ENCODE assay signal across 22 mouse cellular contexts in genomic region chr4:131366656-131367055, GRCm38 (mm10).
"Had no signal": no experiment of that assay in that cellular context is flagged by ENCODE, and none has a peak within 500 bp of the region (broad histone marks: within the 10 kb centered on the region; RNA-seq: fewer than 3 reads in every experiment).

No protein-coding gene starts in this region.

- H3K36me3 ChIP-seq: heart, embryonic 13.5 days; heart, embryonic 15.5 days; hindbrain, embryonic 13.5 days; hindbrain, embryonic 15.5 days; limb, embryonic 12.5 days had no signal

- H3K9ac ChIP-seq: heart, embryonic 13.5 days; heart, embryonic 15.5 days; hindbrain, embryonic 13.5 days; hindbrain, embryonic 15.5 days; limb, embryonic 12.5 days had no signal

- H3K4me3 ChIP-seq: heart, adult 2 months; heart, embryonic 13.5 days; heart, embryonic 15.5 days; hindbrain, embryonic 13.5 days; hindbrain, embryonic 15.5 days; layer of hippocampus, adult 2 months; left cerebral cortex, adult 2 months; limb, embryonic 12.5 days had no signal

- H3K27me3 ChIP-seq: heart, embryonic 15.5 days had no signal

- H3K4me2 ChIP-seq: heart, embryonic 11.5 days; heart, embryonic 13.5 days; heart, embryonic 15.5 days; hindbrain, embryonic 13.5 days; hindbrain, embryonic 15.5 days; limb, embryonic 12.5 days; liver, embryonic 11.5 days had no signal

- H3K9me3 ChIP-seq: heart, embryonic 13.5 days; heart, embryonic 15.5 days; hindbrain, embryonic 13.5 days; hindbrain, embryonic 15.5 days; limb, embryonic 12.5 days had no signal

- H3K27ac ChIP-seq: heart, adult 2 months; heart, embryonic 13.5 days; heart, embryonic 15.5 days; hindbrain, embryonic 13.5 days; hindbrain, embryonic 15.5 days; hindbrain, postnatal 0 days; layer of hippocampus, adult 2 months; left cerebral cortex, adult 2 months; limb, embryonic 12.5 days had no signal

- DNase-seq: gastrocnemius, postnatal 14 days; gastrocnemius, postnatal 36 days; heart, adult 11 months; heart, adult 2 months; heart, postnatal 14 days; heart, postnatal 36 days; kidney, adult 11 months; kidney, adult 2 months; kidney, adult 9 months; kidney, postnatal 25 days; liver had no signal

- ATAC-seq: hindbrain, postnatal 0 days; intestine, embryonic 16.5 days had no signal
